Mouse (Mus musculus) liver, postnatal 0 days (tissue): ENCODE measurements around the gene Cmpk2.
A peak's percentile ranks its signal among the peaks of the same experiment; 100 is the strongest.

Source experiments
- CTCF ChIP-seq: sonication (generic); IDR thresholded peaks from 2 replicates; pipeline ENCODE4 v1.5.1; 2016; ENCODE audit warnings: antibody characterized with exemption, low read depth
- EP300 ChIP-seq: IDR thresholded peaks from 2 replicates; pipeline ENCODE4 v1.6.1; 2016; ENCODE audit warnings: antibody characterized with exemption, low read depth, mild to moderate bottlenecking

DNA sequence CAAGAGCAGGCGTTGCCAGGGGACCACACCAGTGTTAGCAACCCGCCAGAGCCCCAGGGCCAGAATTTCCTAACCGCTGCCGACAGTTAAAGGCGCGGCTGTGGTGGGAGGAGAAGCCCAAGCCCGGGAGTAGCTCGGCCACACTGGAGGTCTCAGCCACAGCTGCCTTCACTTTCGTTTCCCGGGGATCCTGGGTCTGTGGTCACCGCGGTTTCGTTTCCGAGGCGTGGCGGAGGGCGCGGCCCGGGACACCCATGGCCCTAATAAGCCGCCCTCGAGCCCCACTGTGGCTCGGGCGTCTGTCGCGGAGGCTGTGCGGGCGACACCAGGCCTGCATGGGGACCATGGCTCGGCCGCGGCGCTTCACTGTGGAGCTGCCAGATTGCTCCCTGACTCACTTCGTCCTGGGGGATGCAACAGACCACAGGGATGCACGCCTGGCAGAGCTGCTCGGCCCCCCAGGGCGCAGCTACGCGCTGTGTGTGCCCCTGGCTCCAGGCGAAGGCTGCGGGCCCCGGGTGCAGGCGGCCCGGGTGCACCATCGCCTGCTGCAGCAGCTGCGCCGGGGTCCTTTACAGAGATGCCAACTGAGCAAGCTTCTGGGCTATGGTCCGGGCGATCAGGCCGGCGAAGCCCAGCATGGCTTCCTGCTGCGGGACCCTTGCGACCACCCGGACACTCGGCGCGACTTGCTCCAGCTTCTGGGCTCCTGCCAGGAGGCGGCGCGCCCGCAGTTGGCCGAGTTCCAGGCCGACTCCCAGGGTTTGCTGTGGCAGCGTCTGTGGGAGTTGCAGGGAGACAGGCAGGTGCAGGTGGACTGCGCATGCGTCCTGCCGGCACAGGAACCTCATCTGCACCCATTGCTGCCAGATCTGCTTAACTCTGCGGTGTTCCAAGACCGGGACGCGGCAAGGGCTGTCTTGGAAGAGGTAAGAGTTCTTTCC lies at the start of gene Cmpk2:
- TF ChIP-seq CTCF, result peak; percentile 57
- TF ChIP-seq EP300, result no peak
